Mouse (Mus musculus): Measurements from ENCODE around the gene Cd28. TPM values are rescaled to one million over a fixed set of nuclear protein-coding genes. Genes with fewer than 3 reads are reported as not detected.

Gene Cd28
- total RNA-seq (2023) = 1 to 10 TPM; 1.4 to 2.0 TPM

GRCm38 (mm10) chr1:60716567-60716966, at the start of gene Cd28:
Cd28 (plus strand) TSS chr1:60716800.

Other genes with a start within 250 kb of the Cd28 start
- gene Raph1, start 149.7 kb upstream of the Cd28 start, total RNA-seq (2023) = 10 to 100 TPM; 43.8 to 45.2 TPM
- gene Ctla4, start 170.2 kb downstream of the Cd28 start, total RNA-seq (2023) = under 1 TPM; 0.24 to 0.36 TPM

Measured in monocyte, adult 59 days (primary cell).